Mouse (Mus musculus) bone marrow macrophage, adult 2 months (primary cell): ENCODE results near the gene Ephb2.

ENCODE experiments used
- CTCF ChIP-seq: IDR thresholded peaks from 2 replicates; pipeline ENCODE4 v1.5.1; 2012; ENCODE audit warnings: low read depth, mild to moderate bottlenecking, low read length, moderate library complexity
- POLR2A ChIP-seq: IDR thresholded peaks from 2 replicates; pipeline ENCODE4 v1.6.1; 2012; ENCODE audit warnings: mild to moderate bottlenecking, low read depth, low read length, borderline replicate concordance

DNA sequence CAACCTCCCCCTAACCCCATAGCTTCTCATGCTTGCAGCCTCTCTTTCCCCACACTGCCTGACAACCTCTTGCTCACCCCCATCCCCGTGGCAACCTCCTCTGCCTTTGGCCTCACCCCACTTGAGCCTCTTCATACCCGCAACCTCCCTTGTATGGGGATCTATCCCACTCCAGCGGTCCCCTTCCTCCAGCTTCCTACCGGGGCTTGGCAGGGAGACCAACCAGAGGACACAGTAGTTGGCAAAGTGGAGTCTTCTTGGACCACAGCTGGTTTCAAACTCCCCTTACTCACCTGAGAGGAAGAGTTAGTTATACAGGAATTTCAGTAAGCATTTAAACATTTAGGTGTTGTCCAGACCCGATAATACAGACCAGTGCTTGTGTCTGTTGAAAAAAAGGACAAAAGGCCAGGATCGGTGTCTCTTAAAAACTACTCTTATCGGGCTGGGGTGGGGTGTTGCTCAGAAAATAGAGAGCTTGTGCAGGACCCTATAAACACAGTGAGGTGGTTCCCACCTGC lies 197.5 kb downstream of the Ephb2 start:
- TF ChIP-seq CTCF: no peak
- TF ChIP-seq POLR2A: no peak
